Mouse (Mus musculus) midbrain, embryonic 16.5 days (tissue): Measurements from ENCODE around the gene Pmm2. TPM values are rescaled to one million over a fixed set of nuclear protein-coding genes. Genes with fewer than 3 reads are reported as not detected.

Experiments
- ATAC-seq: fragments of 200-750 bp; cut with Nextera tagmentation; 2 replicates; pipeline ENCODE4 v1.8.0; 2017; ENCODE audit warnings: moderate TSS enrichment
- H3K27ac ChIP-seq: fragments of 300-500 bp; sonication (generic); 2 replicates; pipeline ENCODE4 v1.5.1; 2014; ENCODE audit warnings: mild to moderate bottlenecking, low read length, mixed read lengths
- H3K27me3 ChIP-seq: fragments of 300-500 bp; sonication (generic); 2 replicates; pipeline ENCODE4 v1.6.1; 2014; ENCODE audit warnings: low read depth, low read length, mixed read lengths; ENCODE audit not compliant: control insufficient read depth, insufficient read depth
- H3K36me3 ChIP-seq: fragments of 300-500 bp; sonication (generic); 2 replicates; pipeline ENCODE4 v1.6.1; 2014; ENCODE audit warnings: mild to moderate bottlenecking, low read length, moderate library complexity, mixed read lengths; ENCODE audit not compliant: control insufficient read depth, insufficient read depth
- H3K4me1 ChIP-seq: fragments of 300-500 bp; sonication (generic); 2 replicates; pipeline ENCODE4 v1.6.1; 2014; ENCODE audit warnings: mild to moderate bottlenecking, low read length, mixed read lengths; ENCODE audit not compliant: control insufficient read depth, insufficient read depth
- H3K4me2 ChIP-seq: fragments of 300-500 bp; sonication (generic); 2 replicates; pipeline ENCODE4 v1.6.1; 2014; ENCODE audit warnings: mild to moderate bottlenecking, low read length, mixed read lengths
- H3K4me3 ChIP-seq: fragments of 300-500 bp; sonication (generic); 2 replicates; pipeline ENCODE4 v1.5.1; 2014; ENCODE audit warnings: low read depth, mild to moderate bottlenecking, low read length, moderate library complexity, mixed read lengths
- H3K9ac ChIP-seq: fragments of 300-500 bp; sonication (generic); 2 replicates; pipeline ENCODE4 v1.6.1; 2014; ENCODE audit warnings: low read depth, low read length, mixed read lengths
- H3K9me3 ChIP-seq: fragments of 300-500 bp; sonication (generic); replicated peaks from 2 replicates; pipeline ENCODE4 v1.6.1; 2014; ENCODE audit warnings: mild to moderate bottlenecking, low read length, mixed read lengths; ENCODE audit not compliant: control insufficient read depth, poor library complexity, severe bottlenecking
- WGBS: fragments of 180-500 bp; shearing (Covaris S2); extraction: QIAGEN DNeasy Blood & Tissue Kit; methylation state at CpG from one replicate; pipeline ENCODE4 v1.1.7; 2014; 5-methylcytosine and 5-hydroxymethylcytosine counted together
- polyA plus RNA-seq: library from polyadenylated mRNA; unstranded; fragments of >200 nt; fragmentation: Nextera tagmentation; extraction: Ambion mirVana; gene quantifications from 2 replicates; pipeline ENCODE4 v1.2.1, GENCODE M21; 2015

The Pmm2 gene
- polyA plus RNA-seq, 1 experiment from 2014 or later = 33.7 TPM

GRCm38 (mm10) chr16:8679780-8680179 lies 42.3 kb downstream of the Pmm2 start:
- H3K4me2 ChIP-seq = no peak overlapping the region
- no peaks in the 10 kb centered on the region for H3K9me3 ChIP-seq

GRCm38 (mm10) chr16:8680470-8680869 lies 43.0 kb downstream of the Pmm2 start, which contains the start of gene Gm5767:
Gene Gm5767, plus strand, starts transcription at chr16:8680770.
- Histone ChIP-seq H3K9me3 (no peaks in the 10 kb centered on the region), H3K36me3 (no peaks in the 10 kb centered on the region), H3K4me3 (no peak within 1 kb of the TSS), H3K4me2 (no peak within 1 kb of the TSS), H3K9ac (no peak within 1 kb of the TSS), H3K4me1 (no peaks in the 10 kb centered on the region), H3K27ac (no peak within 1 kb of the TSS), H3K27me3 (no peaks in the 10 kb centered on the region)
- no peak for ATAC-seq
- WGBS = 80% methylated on average over 5 of the region's 5 CpGs

More at GRCm38 (mm10) chr16:8679780-8680179, 42.3 kb downstream of the Pmm2 start:
- Histone ChIP-seq H3K9ac (no peak overlapping the region), H3K27me3 (no peaks in the 10 kb centered on the region), H3K27ac (no peak overlapping the region), H3K4me1 (no peaks in the 10 kb centered on the region), H3K36me3 (no peaks in the 10 kb centered on the region), H3K4me3 (no peak overlapping the region)
- WGBS = 96% methylated on average over 3 of the region's 3 CpGs
- no peak for ATAC-seq

- Histone ChIP-seq H3K36me3 (peaks cover 7% of the 10 kb centered on the region; the same call in 1 of the 2 replicates), H3K4me3 (no peak overlapping the region), H3K9me3 (no peaks in the 10 kb centered on the region), H3K27ac (no peak overlapping the region), H3K27me3 (no peaks in the 10 kb centered on the region), H3K4me1 (no peaks in the 10 kb centered on the region), H3K9ac (no peak overlapping the region), H3K4me2 (no peak overlapping the region)
- ATAC-seq = no peak
- 83% methylated on average over 4 of the region's 4 CpGs for WGBS
These were observed 47.6 kb downstream of the Pmm2 start for GRCm38 (mm10) chr16:8685087-8685486.

GRCm38 (mm10) chr16:8686121-8686870 lies 48.8 kb downstream of the Pmm2 start:
- H3K9ac ChIP-seq = no peak overlapping the region
- no peaks in the 10 kb centered on the region for H3K9me3 ChIP-seq
- H3K27ac ChIP-seq = no peak overlapping the region
- ATAC-seq = peak; percentile 62
- 57% methylated on average over 7 of the region's 7 CpGs for WGBS
- no peak overlapping the region for H3K4me3 ChIP-seq
- no peaks in the 10 kb centered on the region for H3K27me3 ChIP-seq
- H3K36me3 ChIP-seq = peaks cover 7% of the 10 kb centered on the region; the same call in 1 of the 2 replicates
- no peak overlapping the region for H3K4me2 ChIP-seq
- no peaks in the 10 kb centered on the region for H3K4me1 ChIP-seq

- ATAC-seq = no peak
- 83% methylated on average over 11 of the region's 11 CpGs for WGBS
- H3K36me3 ChIP-seq = peaks cover 7% of the 10 kb centered on the region; the same call in 1 of the 2 replicates
These were observed 49.5 kb downstream of the Pmm2 start for GRCm38 (mm10) chr16:8686871-8687535.

GRCm38 (mm10) chr16:8687559-8688112 lies 50.2 kb downstream of the Pmm2 start:
- Histone ChIP-seq H3K4me2 (no peak overlapping the region), H3K36me3 (peaks cover 9% of the 10 kb centered on the region; the same call in 1 of the 2 replicates), H3K4me3 (no peak overlapping the region), H3K4me1 (no peaks in the 10 kb centered on the region), H3K27me3 (no peaks in the 10 kb centered on the region), H3K27ac (no peak overlapping the region), H3K9me3 (no peaks in the 10 kb centered on the region), H3K9ac (no peak overlapping the region)
- no peak for ATAC-seq

More at GRCm38 (mm10) chr16:8686871-8687535, 49.5 kb downstream of the Pmm2 start:
- Histone ChIP-seq H3K9ac (no peak overlapping the region), H3K27ac (no peak overlapping the region), H3K9me3 (no peaks in the 10 kb centered on the region), H3K27me3 (no peaks in the 10 kb centered on the region), H3K4me2 (no peak overlapping the region), H3K4me3 (no peak overlapping the region), H3K4me1 (no peaks in the 10 kb centered on the region)

GRCm38 (mm10) chr16:8689979-8690656 lies 52.6 kb downstream of the Pmm2 start:
- H3K27ac ChIP-seq = no peak overlapping the region
- no peaks in the 10 kb centered on the region for H3K9me3 ChIP-seq
- no peak overlapping the region for H3K4me3 ChIP-seq
- peak; percentile 71 for ATAC-seq
- H3K4me1 ChIP-seq = no peaks in the 10 kb centered on the region
- no peak overlapping the region for H3K4me2 ChIP-seq
- peaks cover 25% of the 10 kb centered on the region for H3K36me3 ChIP-seq
- H3K9ac ChIP-seq = no peak overlapping the region
- 78% methylated on average over 11 of the region's 11 CpGs for WGBS
- H3K27me3 ChIP-seq = no peaks in the 10 kb centered on the region

GRCm38 (mm10) chr16:8691206-8691605 lies 53.7 kb downstream of the Pmm2 start:
- peaks cover 32% of the 10 kb centered on the region for H3K36me3 ChIP-seq
- WGBS = 91% methylated on average over 7 of the region's 7 CpGs
- H3K9me3 ChIP-seq = no peaks in the 10 kb centered on the region
- no peak overlapping the region for H3K4me3 ChIP-seq
- H3K27ac ChIP-seq = no peak overlapping the region
- no peak overlapping the region for H3K4me2 ChIP-seq
- no peaks in the 10 kb centered on the region for H3K4me1 ChIP-seq
- no peak overlapping the region for H3K9ac ChIP-seq
- no peak for ATAC-seq
- no peaks in the 10 kb centered on the region for H3K27me3 ChIP-seq
